Mouse (Mus musculus) A20 (cell line): ENCODE results near the gene Itga9.

ENCODE experiments used
- DNase-seq: peaks from one replicate; pipeline ENCODE4 v3.0.0-alpha.2; 2011; ENCODE audit warnings: low read depth, low spot score

The Itga9 gene

GRCm38 (mm10) chr9:118767008-118767407 is 160.5 kb downstream of the Itga9 start:
- no peak for DNase-seq

DNA sequence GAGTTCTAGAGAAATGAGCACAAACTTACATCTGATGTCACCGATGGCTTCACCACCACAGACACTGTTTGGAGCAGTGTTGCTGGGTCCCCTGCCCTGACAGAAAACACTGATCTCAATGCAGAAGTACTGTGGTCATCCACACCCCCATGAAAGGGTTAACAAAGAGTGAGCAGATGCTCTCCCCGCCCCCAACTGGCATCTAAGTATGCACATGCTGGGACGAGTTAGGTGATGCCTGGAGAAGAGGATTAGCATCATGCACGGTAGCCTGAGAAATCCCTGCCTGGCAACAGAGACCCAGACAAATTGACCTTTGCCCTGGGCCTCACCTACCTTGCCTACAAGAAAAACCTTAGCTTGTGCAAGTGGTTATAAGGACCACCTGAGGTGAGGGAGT is 162.1 kb downstream of the Itga9 start:
- DNase-seq, result no peak

DNA sequence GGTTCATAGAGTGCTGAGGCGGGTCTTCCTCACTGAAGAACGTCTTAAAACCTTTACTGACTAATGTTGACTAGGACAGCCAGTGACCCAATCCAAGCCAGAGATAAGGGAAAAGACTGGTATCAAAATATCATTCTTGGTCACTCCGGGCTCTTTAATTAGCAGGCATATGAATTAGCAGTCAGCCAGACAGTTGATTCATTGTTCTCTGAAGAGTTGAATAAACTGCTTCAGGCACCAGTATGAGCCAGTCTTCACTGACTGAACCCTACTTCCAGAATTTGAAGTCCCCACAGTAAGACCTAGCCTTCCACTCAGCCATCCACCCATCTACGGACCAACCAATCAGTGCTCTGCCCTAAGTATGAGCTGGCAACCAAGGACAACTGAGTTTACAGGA is 163.9 kb downstream of the Itga9 start:
- no peak for DNase-seq

- DNase-seq, result no peak
These were observed 168.2 kb downstream of the Itga9 start for GRCm38 (mm10) chr9:118774676-118775075.

DNA sequence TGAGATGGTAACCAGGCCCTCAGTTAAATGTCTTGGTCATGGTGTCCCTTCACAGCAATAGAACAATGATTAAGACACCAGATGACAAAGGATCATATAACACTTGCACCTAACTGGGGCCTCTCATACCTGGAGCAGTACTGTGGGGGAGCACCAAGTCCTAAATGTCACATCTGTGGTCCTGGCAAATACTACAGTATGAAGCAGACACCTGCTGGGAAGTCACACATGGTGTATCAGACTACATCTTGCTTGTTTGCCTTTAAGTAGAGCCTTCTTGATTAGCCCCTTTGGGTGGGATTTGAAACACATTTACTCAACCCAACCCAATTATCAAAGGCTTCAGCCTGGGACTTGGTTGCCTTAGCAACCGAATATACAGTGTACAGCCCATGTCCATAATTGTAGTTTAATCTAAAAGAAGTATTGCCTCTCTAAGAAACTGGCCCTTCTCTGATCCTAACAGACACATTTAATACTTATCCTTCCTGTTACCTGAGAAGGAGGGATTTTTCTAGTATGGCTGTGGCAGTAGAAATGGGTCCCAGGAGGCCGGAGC is 170.5 kb downstream of the Itga9 start:
- no peak for DNase-seq

- DNase-seq, result no peak
These were observed 172.1 kb downstream of the Itga9 start for GRCm38 (mm10) chr9:118778596-118778995.

- no peak for DNase-seq
These were observed 178.1 kb downstream of the Itga9 start for GRCm38 (mm10) chr9:118784621-118785020.

DNA sequence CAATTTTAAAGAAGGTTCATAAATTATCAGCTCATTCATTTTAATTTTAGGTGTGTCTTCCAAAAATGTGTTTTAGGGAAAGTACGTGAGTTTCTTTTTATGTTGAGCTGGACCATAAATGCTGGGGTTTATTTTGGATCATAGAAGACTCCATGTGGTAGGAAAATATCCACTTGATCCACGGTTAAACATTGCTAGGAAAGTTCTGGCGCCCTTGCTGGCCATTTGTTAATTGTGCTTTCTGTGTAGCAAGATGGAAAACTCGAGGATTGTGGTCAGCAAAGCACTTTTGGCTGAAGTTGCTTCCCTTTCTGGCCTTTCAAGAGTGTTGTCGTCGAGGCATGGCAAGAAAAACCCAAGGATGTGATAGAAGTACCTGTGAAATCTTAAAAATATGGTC is 179.3 kb downstream of the Itga9 start:
- no peak for DNase-seq

DNA sequence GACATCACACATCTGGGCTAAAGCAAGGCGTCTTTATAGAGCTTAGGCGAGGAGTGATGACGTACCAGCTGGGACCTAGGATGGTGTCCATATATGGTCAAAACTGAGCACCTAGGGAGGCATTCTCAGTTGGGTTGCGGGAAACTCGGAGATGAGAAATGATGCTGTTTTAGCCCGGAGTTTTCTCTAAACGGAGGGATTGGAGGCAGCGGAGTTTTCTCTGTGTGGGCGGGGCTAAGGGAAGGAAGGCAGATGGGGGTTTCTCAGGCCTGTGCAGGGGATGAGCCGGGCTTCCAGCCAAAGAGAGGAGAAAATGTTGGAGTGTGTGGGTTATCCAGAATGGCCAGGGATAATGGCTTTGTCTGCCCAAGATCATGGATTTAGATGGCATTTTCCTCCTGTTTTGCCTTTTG is 182.4 kb downstream of the Itga9 start:
- no peak for DNase-seq

GRCm38 (mm10) chr9:118791231-118791630 is 184.7 kb downstream of the Itga9 start:
- no peak for DNase-seq

GRCm38 (mm10) chr9:118793151-118793785 is 186.8 kb downstream of the Itga9 start:
- no peak for DNase-seq

- DNase-seq, result no peak
These were observed 188.2 kb downstream of the Itga9 start for GRCm38 (mm10) chr9:118794668-118795067.

DNA sequence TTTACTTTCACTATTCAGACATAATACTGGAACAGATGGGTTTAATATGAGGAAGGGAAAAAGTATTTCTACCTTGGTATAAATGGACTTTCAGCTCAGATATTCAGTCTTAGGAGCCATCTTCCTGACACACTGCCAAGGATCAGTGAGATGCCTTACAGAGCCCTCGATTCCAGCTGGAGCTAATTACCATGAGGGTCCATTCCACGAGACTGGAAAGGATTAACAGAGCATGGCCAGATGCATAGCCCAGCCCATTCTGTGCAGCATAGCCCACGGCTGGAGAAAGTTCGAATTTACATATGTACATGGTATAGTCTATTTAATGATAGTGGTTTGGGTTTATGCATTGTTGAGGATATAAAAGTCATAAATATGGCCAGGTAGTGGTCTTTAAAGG is 188.8 kb downstream of the Itga9 start:
- no peak for DNase-seq

GRCm38 (mm10) chr9:118799105-118799504 is 192.6 kb downstream of the Itga9 start:
- no peak for DNase-seq

DNA sequence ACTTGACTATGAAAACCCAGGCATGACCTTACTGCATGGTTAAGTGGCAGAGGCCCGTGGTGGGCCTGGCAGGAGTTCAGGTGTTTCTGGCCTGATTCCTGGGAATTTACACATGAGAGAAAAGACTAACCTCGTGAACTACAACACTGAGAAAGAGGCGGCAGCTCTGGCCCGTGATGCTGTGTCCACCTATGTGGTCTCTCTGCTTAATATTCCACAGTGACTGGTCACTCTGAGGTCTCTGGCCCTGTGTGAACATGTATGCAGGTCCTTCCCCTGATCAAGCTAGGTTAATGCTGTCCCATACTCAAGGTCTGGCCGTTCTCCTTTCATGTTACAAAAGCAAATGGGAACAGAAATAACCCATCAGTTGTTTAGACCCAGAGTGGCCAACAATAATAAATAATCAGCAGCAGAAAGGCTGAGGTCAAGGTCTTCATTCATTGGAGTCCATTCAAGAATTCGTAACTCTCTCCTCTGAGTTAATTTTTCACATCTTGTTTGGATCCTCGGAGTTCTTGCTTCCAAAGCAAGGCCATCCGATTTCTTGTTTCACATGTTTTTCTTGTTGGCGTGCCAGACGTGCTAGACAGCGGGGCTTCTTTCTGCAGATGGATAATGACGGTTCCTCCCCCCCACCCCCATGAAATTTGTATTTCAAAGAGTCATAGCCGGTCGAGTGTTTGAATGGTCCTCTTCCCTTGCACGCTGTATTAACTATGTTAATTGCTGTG is 194.9 kb downstream of the Itga9 start:
- DNase-seq, result no peak

DNA sequence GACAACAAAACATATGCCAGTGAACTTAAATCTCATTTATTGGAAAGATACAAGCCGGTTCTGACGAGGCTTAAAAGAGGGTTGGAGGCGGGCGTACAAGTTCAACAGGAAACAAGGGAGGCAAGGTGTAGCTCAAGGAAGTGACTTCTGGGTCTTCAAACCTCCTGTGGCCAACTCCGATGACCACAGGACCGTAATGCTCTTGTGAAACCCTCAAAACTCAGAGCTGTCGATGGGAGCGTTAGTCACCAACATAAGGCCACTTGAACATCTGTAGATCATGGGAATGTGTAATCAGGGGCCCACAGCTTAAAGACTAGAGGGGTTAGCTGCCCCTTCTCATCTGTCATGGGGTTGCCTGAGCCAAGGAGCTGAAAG is 195.4 kb downstream of the Itga9 start:
- no peak for DNase-seq

DNA sequence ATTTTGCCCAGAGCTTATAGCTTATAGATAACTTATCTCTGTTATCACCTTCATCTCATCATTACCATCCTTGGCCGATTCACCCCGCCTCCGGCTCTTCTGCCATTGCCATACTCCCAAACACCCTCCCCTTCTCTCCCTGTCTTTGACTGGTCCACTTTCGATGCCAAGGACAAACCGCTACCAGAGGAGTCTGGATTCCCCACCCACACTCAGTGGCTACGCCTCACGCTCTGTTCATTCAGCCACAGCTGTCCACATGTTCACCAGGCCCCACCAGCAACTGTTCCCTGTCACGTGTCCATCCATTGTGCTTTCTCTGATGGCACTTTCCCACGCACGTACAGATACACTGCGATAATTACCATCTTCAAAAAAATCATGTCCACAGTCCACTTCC is 195.9 kb downstream of the Itga9 start:
- DNase-seq, result no peak

DNA sequence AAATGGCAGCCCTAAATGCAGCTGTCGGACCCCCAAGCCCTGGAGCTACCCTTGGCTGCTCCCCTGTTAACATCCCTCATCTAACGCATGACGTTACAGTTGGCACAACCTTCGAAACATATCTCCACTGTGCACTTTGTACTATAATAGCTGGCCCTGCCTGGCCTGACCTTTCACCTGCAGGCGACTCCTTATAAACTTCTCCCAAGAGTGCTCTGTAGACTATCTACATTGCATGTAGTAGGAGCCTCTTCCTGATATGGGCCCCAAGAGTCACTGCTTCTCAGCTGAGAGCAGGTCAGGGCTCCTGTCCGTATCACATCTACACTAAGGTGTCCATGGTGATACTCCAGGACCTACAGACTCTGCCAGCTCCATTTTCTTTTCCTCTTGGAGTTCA is 199.2 kb downstream of the Itga9 start:
- no peak for DNase-seq

GRCm38 (mm10) chr9:118807669-118808068 is 201.2 kb downstream of the Itga9 start:
- no peak for DNase-seq

- DNase-seq, result no peak
These were observed 205.7 kb downstream of the Itga9 start for GRCm38 (mm10) chr9:118812221-118812620.

- no peak for DNase-seq
These were observed 207.0 kb downstream of the Itga9 start for GRCm38 (mm10) chr9:118813492-118813891.

DNA sequence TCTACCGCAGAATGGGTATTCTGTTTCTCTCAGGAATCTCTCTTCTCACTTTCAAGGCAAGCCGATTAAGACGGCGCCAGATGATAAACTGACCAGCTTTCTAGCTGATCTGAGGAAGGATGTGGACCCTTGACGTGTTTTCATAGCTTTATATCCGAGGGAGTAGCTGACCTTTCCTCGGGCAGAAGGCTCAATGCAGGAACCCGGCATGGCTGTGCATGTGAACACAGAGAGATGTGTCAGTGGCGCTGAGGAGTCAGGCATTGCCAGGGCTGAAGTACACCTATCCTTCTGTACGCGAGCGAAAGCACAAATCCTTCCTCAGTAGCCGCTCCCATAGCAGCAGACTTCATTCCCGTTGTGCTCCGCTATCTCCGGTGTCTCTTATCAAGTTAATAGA is 207.6 kb downstream of the Itga9 start:
- no peak for DNase-seq

GRCm38 (mm10) chr9:118814461-118814860 is 208.0 kb downstream of the Itga9 start:
- DNase-seq, result no peak
